Mouse (Mus musculus) forebrain, embryonic 13.5 days (tissue): ENCODE measurements around the gene Arid3a. TPM values are rescaled to one million over a fixed set of nuclear protein-coding genes. Genes with fewer than 3 reads are reported as not detected.

ENCODE experiments used
- ATAC-seq: fragments of 200-750 bp; cut with Nextera tagmentation; 2 replicates; pipeline ENCODE4 v1.8.0; 2017
- H3K27ac ChIP-seq: fragments of 300-500 bp; sonication (generic); 2 replicates; pipeline ENCODE4 v1.5.1; 2015; ENCODE audit warnings: inconsistent platforms, mild to moderate bottlenecking, moderate library complexity
- H3K27me3 ChIP-seq: fragments of 300-500 bp; sonication (generic); 2 replicates; pipeline ENCODE4 v1.6.1; 2015; ENCODE audit warnings: mild to moderate bottlenecking, inconsistent platforms
- H3K36me3 ChIP-seq: fragments of 300-500 bp; sonication (generic); 2 replicates; pipeline ENCODE4 v1.6.1; 2015; ENCODE audit warnings: mild to moderate bottlenecking, inconsistent platforms; ENCODE audit not compliant: poor library complexity, severe bottlenecking
- H3K4me1 ChIP-seq: fragments of 300-500 bp; sonication (generic); 2 replicates; pipeline ENCODE4 v1.6.1; 2015; ENCODE audit warnings: inconsistent platforms
- H3K4me2 ChIP-seq: fragments of 300-500 bp; sonication (generic); 2 replicates; pipeline ENCODE4 v1.6.1; 2015; ENCODE audit warnings: inconsistent platforms, mild to moderate bottlenecking, moderate library complexity
- H3K4me3 ChIP-seq: fragments of 300-500 bp; sonication (generic); 2 replicates; pipeline ENCODE4 v1.5.1; 2015; ENCODE audit warnings: mild to moderate bottlenecking, inconsistent platforms
- H3K9ac ChIP-seq: fragments of 300-500 bp; sonication (generic); 2 replicates; pipeline ENCODE4 v1.6.1; 2015; ENCODE audit warnings: mild to moderate bottlenecking, inconsistent platforms
- H3K9me3 ChIP-seq: fragments of 300-500 bp; sonication (generic); replicated peaks from 2 replicates; pipeline ENCODE4 v1.6.1; 2016; ENCODE audit warnings: inconsistent platforms
- WGBS: fragments of 180-500 bp; shearing (Covaris S2); methylation state at CpG from one replicate; pipeline ENCODE4 v1.1.7; 2015; 5-methylcytosine and 5-hydroxymethylcytosine counted together
- polyA plus RNA-seq: library from polyadenylated mRNA; unstranded; fragments of >200 nt; fragmentation: Nextera tagmentation; extraction: Ambion mirVana; gene quantifications from 2 replicates; pipeline ENCODE4 v1.2.1, GENCODE M21; 2015

Arid3a gene
- polyA plus RNA-seq, 1 experiment from 2014 or later, result 2.5 TPM

DNA sequence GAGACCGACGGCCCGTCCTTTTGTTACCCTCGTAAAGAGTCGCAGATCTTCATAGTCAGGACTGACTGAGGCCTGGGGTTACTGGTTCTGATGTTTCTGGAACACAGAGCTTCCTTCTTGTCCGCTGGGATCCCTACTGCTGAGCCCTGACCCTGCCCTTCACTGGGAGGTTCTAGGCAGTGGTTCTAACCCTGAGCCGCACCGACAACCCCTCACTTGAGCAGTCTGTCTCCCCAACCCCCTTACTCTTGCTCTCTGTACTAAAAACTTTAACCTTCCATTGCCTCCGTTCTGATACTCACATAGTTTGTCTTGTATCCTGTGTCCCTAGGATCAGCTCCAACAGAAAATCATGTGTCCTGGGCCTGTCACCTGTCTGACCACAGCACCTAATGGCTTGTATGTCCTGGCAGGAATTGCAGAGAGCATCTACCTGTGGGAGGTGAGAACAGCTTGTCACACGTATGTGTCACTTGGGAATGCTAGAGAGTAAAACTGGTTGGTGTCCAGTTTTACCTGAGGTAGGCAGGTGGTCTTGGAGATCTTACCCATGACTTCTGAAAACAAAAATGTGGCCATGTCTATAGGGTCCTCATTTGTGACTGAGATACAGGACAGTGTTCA, 33.9 kb downstream of the Arid3a start:
- 0 out of 2 replicates have a peak, but pooled peaks cover 5% of the 10 kb centered on the region for H3K27me3 ChIP-seq
- H3K4me3 ChIP-seq, result peak overlapping the region; percentile 97
- ATAC-seq, result no peak
- H3K9me3 ChIP-seq, result no peaks in the 10 kb centered on the region
- H3K27ac ChIP-seq, result no peak overlapping the region
- peak overlapping the region; percentile 93 for H3K4me2 ChIP-seq
- WGBS, result 15% methylated on average over 10 of the region's 10 CpGs
- H3K9ac ChIP-seq, result peak overlapping the region; percentile 79
- peaks cover 15% of the 10 kb centered on the region for H3K4me1 ChIP-seq
- H3K36me3 ChIP-seq, result peaks cover 43% of the 10 kb centered on the region

DNA sequence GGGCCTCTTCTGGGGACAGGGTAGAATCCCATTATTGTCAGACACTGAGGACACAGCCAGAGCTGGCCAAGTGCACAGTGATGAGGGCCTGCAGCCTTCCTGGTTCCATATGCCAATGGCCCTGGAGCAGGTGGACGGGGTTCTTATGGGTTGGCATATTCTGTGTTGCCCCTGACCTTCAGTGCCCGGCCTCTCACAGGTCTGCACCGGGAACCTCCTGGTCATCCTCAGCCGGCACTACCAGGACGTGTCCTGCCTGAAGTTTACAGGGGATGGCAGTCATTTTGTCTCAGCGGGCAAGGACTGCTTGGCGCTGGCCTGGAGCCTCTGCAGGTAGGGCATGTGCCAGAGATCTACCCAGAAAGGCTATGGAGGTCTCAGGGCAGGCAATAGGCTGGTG, 37.9 kb downstream of the Arid3a start:
- no peak for ATAC-seq
- no peak overlapping the region for H3K4me3 ChIP-seq
- no peaks in the 10 kb centered on the region for H3K9me3 ChIP-seq
- H3K4me2 ChIP-seq, result no peak overlapping the region
- 95% methylated on average over 7 of the region's 7 CpGs for WGBS
- peaks cover 74% of the 10 kb centered on the region for H3K36me3 ChIP-seq
- no peak overlapping the region for H3K27ac ChIP-seq
- H3K4me1 ChIP-seq, result peaks cover 11% of the 10 kb centered on the region
- peaks cover 8% of the 10 kb centered on the region for H3K27me3 ChIP-seq
- no peak overlapping the region for H3K9ac ChIP-seq

DNA sequence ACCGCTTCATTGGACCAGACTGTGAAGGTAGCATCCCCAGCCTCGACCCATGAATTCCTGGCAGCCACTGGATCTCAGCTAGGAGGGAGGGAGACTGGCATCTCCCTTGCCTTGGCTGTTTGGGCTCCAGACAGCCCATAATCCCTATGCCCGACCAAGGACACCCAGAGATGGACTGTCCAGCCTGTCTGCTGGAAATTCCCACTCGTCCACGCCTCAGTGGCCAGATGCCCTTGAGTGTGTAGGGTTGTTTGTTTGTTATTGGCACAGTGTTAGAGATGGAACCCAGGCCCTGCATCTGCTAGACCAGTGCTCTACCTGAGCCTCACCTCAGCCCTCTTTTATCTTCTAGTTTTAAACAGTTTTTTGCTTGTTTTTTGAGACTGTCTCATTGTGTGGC, 38.5 kb downstream of the Arid3a start:
- peaks cover 11% of the 10 kb centered on the region for H3K4me1 ChIP-seq
- H3K4me3 ChIP-seq, result no peak overlapping the region
- H3K9me3 ChIP-seq, result no peaks in the 10 kb centered on the region
- H3K27me3 ChIP-seq, result peaks cover 14% of the 10 kb centered on the region
- no peak overlapping the region for H3K4me2 ChIP-seq
- ATAC-seq, result no peak
- 87% methylated on average over 5 of the region's 5 CpGs for WGBS
- H3K27ac ChIP-seq, result no peak overlapping the region
- H3K9ac ChIP-seq, result no peak overlapping the region
- peaks cover 74% of the 10 kb centered on the region for H3K36me3 ChIP-seq

GRCm38 (mm10) chr10:79966886-79967400, 40.1 kb downstream of the Arid3a start:
- Histone ChIP-seq H3K36me3 (peaks cover 69% of the 10 kb centered on the region), H3K4me3 (no peak overlapping the region), H3K27ac (no peak overlapping the region), H3K27me3 (peaks cover 30% of the 10 kb centered on the region), H3K9ac (no peak overlapping the region), H3K4me1 (peaks cover 7% of the 10 kb centered on the region), H3K9me3 (no peaks in the 10 kb centered on the region), H3K4me2 (no peak overlapping the region)
- ATAC-seq, result no peak
- WGBS, result 91% methylated on average over 5 of the region's 5 CpGs

DNA sequence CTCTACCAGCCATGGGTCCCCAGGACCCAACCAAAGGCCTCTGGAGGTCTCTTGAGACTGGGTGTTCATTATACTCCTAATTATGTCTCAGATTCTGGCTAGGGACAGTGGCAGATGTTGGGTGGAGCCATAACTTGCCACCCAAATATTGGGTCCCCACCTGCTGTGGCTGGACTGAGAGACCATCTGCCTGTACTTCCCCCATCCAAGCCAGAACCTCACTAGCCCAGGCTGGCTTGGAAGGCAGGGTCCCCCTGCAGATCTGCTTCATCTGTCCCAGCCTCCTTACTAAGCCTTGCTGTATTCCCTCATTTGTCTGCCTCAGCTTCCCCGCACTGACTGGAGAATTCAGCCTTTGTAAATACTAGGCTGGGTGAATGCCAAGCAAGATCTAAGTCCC, 41.3 kb downstream of the Arid3a start:
- Histone ChIP-seq H3K4me3 (no peak overlapping the region), H3K27me3 (peaks cover 41% of the 10 kb centered on the region), H3K4me2 (no peak overlapping the region), H3K9ac (no peak overlapping the region), H3K4me1 (peaks cover 7% of the 10 kb centered on the region), H3K36me3 (peaks cover 57% of the 10 kb centered on the region), H3K27ac (no peak overlapping the region), H3K9me3 (no peaks in the 10 kb centered on the region)
- no peak for ATAC-seq
- WGBS, result 77% methylated on average over 1 of the region's 1 CpGs

DNA sequence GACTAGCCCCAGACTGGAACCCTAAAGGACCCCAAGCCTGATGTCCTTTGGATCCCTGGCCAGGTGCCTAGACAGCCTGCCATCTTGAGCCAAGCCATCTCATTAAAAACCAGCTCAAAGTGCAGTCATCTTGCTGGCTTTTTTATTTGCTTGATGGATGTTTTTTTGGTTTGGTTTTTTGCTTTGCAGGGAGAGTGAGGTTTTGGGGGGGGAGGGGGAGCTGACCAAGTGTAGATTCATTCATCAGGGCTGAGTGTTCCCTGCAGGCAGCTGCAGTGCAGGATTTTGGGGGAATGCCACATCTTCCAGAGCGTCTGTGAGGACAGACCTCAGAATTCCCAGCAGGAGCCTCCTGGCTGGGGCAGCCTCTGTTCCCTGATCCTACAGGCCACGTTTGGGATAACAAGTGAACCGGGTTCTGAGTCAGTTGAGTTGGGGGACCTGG, 42.3 kb downstream of the Arid3a start:
- Histone ChIP-seq H3K4me1 (peaks cover 7% of the 10 kb centered on the region), H3K27ac (no peak overlapping the region), H3K4me2 (no peak overlapping the region), H3K9me3 (no peaks in the 10 kb centered on the region), H3K4me3 (no peak overlapping the region), H3K9ac (no peak overlapping the region), H3K27me3 (peaks cover 47% of the 10 kb centered on the region), H3K36me3 (peaks cover 55% of the 10 kb centered on the region)
- WGBS, result 11% methylated on average over 3 of the region's 3 CpGs
- no peak for ATAC-seq

DNA sequence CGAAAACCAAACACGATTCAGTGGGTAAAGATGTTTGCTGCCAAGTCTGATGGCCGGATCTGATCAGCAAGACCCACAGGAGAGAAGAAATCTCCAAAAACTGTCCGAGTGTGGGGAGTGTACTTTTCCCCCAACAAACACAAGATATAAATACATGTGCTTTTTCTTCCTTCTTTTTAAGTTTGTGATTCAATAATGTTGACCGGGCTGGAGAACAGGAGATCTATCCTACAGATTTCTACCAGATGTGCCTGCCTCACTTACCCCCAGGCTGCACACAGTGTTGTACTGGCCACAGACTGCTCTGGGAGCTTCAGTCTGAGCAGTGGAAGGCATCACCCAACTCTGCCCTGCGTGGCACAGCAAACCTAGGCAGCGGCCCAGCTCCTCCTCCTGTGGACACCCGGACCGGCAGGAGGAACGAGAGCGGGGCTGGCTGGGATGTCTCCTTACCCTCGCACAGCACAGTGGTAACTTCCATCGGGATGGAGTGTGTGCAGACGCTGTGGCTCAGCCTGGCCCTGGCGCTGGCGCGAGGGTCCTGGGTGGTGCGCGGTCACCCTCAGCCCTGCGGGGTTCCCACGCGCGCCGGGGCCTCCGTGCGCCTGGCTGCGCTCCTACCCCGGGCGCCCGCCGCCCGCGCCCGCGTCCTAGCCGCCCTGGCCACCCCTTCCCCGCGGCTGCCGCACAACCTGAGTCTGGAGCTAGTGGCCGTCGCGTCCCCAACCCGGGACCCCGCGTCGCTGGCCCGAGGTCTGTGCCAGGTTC, 43.8 kb downstream of the Arid3a start, which contains the start of gene Grin3b:
Gene Grin3b (plus strand): TSS at position 301 of the 768 bp plus-strand sequence.
- WGBS, result 8% methylated on average over 47 of the region's 47 CpGs
- no peaks in the 10 kb centered on the region for H3K9me3 ChIP-seq

DNA sequence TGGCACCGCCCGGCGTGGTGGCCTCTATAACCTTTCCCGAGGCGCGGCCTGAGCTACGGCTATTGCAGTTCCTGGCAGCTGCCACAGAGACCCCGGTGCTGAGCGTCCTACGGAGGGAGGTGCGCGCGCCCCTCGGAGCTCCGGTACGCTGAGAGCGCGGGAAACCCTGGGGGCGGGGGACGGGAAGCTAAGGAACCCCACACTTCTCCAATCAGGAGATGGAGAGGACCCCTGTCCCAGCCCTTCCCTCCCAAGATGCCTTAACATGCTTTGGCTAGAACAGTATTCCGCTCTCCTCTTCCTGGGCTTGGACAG, 44.3 kb downstream of the Arid3a start:
- H3K9ac ChIP-seq, result peak overlapping the region; percentile 58
- 4% methylated on average over 21 of the region's 21 CpGs for WGBS
- ATAC-seq, result no peak

More for the DNA sequence above, 43.8 kb downstream of the Arid3a start, which contains the start of gene Grin3b:
- H3K4me3 ChIP-seq, result peak within 1 kb of the TSS; percentile 30
- peak within 1 kb of the TSS; percentile 58 for H3K4me2 ChIP-seq
- H3K9ac ChIP-seq, result peak within 1 kb of the TSS; percentile 58
- peaks cover 7% of the 10 kb centered on the region for H3K4me1 ChIP-seq
- no peak for ATAC-seq
- peaks cover 47% of the 10 kb centered on the region for H3K27me3 ChIP-seq
- H3K36me3 ChIP-seq, result peaks cover 55% of the 10 kb centered on the region
- no peak within 1 kb of the TSS for H3K27ac ChIP-seq

DNA sequence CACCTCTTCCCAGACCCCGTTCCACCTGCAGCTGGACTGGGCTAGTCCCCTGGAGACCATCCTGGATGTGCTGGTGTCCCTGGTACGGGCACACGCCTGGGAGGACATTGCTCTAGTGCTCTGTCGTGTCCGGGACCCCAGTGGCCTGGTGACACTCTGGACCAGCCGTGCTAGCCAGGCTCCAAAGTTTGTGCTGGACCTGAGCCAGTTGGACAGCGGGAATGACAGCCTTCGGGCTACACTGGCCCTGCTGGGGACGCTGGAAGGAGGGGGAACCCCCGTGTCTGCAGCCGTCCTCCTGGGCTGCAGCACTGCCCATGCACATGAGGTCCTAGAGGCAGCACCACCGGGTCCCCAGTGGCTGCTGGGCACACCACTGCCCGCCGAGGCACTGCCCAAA, 46.0 kb downstream of the Arid3a start:
- H3K4me3 ChIP-seq, result no peak overlapping the region
- H3K4me1 ChIP-seq, result peaks cover 7% of the 10 kb centered on the region
- peaks cover 47% of the 10 kb centered on the region for H3K27me3 ChIP-seq
- no peak overlapping the region for H3K4me2 ChIP-seq
- peaks cover 55% of the 10 kb centered on the region for H3K36me3 ChIP-seq
- 64% methylated on average over 14 of the region's 14 CpGs for whole genome bisulfite sequencing
- H3K27ac ChIP-seq, result no peak overlapping the region
- no peak for ATAC-seq
- H3K9ac ChIP-seq, result no peak overlapping the region
- H3K9me3 ChIP-seq, result no peaks in the 10 kb centered on the region

More for the DNA sequence above, 44.3 kb downstream of the Arid3a start:
- Histone ChIP-seq H3K36me3 (peaks cover 55% of the 10 kb centered on the region), H3K4me3 (peak overlapping the region; percentile 30), H3K9me3 (no peaks in the 10 kb centered on the region), H3K27ac (no peak overlapping the region), H3K27me3 (peaks cover 47% of the 10 kb centered on the region), H3K4me1 (peaks cover 7% of the 10 kb centered on the region), H3K4me2 (peak overlapping the region; percentile 58)

GRCm38 (mm10) chr10:79974087-79974486, 47.2 kb downstream of the Arid3a start:
- Histone ChIP-seq H3K36me3 (peaks cover 57% of the 10 kb centered on the region), H3K4me2 (no peak overlapping the region), H3K4me1 (peaks cover 7% of the 10 kb centered on the region), H3K9me3 (no peaks in the 10 kb centered on the region), H3K9ac (no peak overlapping the region), H3K4me3 (no peak overlapping the region), H3K27ac (no peak overlapping the region), H3K27me3 (peaks cover 45% of the 10 kb centered on the region)
- ATAC-seq, result no peak
- WGBS, result 89% methylated on average over 21 of the region's 21 CpGs

GRCm38 (mm10) chr10:79974668-79975067, 47.8 kb downstream of the Arid3a start:
- Histone ChIP-seq H3K27ac (no peak overlapping the region), H3K27me3 (peaks cover 39% of the 10 kb centered on the region), H3K36me3 (peaks cover 61% of the 10 kb centered on the region), H3K9me3 (no peaks in the 10 kb centered on the region), H3K4me3 (no peak overlapping the region), H3K4me2 (no peak overlapping the region), H3K4me1 (peaks cover 7% of the 10 kb centered on the region), H3K9ac (no peak overlapping the region)
- no peak for ATAC-seq
- 91% methylated on average over 8 of the region's 8 CpGs for WGBS

DNA sequence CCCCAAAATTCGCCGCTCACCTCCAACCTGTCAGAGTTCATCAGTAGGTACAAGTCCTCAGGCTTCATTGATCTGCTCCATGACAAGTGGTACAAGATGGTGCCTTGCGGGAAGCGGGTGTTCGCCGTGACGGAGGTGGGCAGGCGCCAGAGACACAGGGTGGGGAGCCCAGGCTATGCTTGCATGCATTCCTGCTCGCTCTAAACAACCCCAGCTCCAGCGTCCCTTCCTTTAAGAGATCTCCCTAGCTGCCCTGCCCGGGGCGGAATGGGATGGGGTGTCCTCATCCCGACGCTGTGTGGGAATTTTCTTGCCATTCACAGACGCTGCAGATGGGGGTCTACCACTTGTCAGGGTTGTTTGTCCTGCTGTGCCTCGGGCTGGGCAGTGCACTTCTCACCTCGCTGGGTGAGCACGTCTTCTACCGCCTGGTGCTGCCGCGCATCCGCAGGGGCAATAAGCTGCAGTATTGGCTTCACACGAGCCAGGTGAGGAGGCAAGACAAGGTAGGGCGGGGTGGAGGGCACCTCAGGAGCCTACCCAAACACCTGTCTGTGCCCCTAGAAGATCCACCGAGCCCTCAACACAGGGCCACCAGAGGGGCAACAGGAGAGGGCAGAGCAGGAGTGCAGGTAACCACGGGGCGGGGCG, 49.4 kb downstream of the Arid3a start:
- no peak overlapping the region for H3K4me2 ChIP-seq
- no peaks in the 10 kb centered on the region for H3K9me3 ChIP-seq
- WGBS, result 84% methylated on average over 28 of the region's 28 CpGs
- peaks cover 66% of the 10 kb centered on the region for H3K36me3 ChIP-seq
- H3K9ac ChIP-seq, result no peak overlapping the region
- H3K4me1 ChIP-seq, result 0 out of 2 replicates have a peak, but pooled peaks cover 4% of the 10 kb centered on the region
- no peak overlapping the region for H3K4me3 ChIP-seq
- H3K27ac ChIP-seq, result no peak overlapping the region
- ATAC-seq, result no peak
- H3K27me3 ChIP-seq, result peaks cover 24% of the 10 kb centered on the region
